Mouse (Mus musculus) lung, embryonic 16.5 days (tissue): ENCODE measurements around the gene Map3k21. TPM values are rescaled to one million over a fixed set of nuclear protein-coding genes. Genes with fewer than 3 reads are reported as not detected.

Source experiments
- ATAC-seq: fragments of 200-750 bp; cut with Nextera tagmentation; 2 replicates; pipeline ENCODE4 v1.8.0; 2017; ENCODE audit warnings: low read depth, mild to moderate bottlenecking, moderate library complexity
- H3K27ac ChIP-seq: fragments of 300-500 bp; sonication (generic); 2 replicates; pipeline ENCODE4 v1.5.1; 2014; ENCODE audit warnings: mild to moderate bottlenecking, control low read depth, low read length
- H3K27me3 ChIP-seq: fragments of 300-500 bp; sonication (generic); 2 replicates; pipeline ENCODE4 v1.6.1; 2014; ENCODE audit warnings: low read depth, low read length, mixed read lengths; ENCODE audit not compliant: control insufficient read depth, insufficient read depth
- H3K36me3 ChIP-seq: fragments of 300-500 bp; sonication (generic); 2 replicates; pipeline ENCODE4 v1.6.1; 2014; ENCODE audit warnings: low read length; ENCODE audit not compliant: control insufficient read depth, insufficient read depth
- H3K4me1 ChIP-seq: fragments of 300-500 bp; sonication (generic); replicated peaks from 2 replicates; pipeline ENCODE4 v1.6.1; 2014; ENCODE audit warnings: low read length, mixed read lengths; ENCODE audit not compliant: control insufficient read depth, insufficient read depth
- H3K4me2 ChIP-seq: fragments of 300-500 bp; sonication (generic); 2 replicates; pipeline ENCODE4 v1.6.1; 2014; ENCODE audit warnings: low read depth, low read length, control low read depth
- H3K4me3 ChIP-seq: fragments of 300-500 bp; sonication (generic); 2 replicates; pipeline ENCODE4 v1.5.1; 2014; ENCODE audit warnings: mild to moderate bottlenecking, low read length, control low read depth
- H3K9ac ChIP-seq: fragments of 300-500 bp; sonication (generic); 2 replicates; pipeline ENCODE4 v1.6.1; 2014; ENCODE audit warnings: low read length, control low read depth
- H3K9me3 ChIP-seq: fragments of 300-500 bp; sonication (generic); 2 replicates; pipeline ENCODE4 v1.6.1; 2016; ENCODE audit warnings: low read length; ENCODE audit not compliant: control insufficient read depth
- WGBS: fragments of 180-500 bp; shearing (Covaris S2); extraction: QIAGEN DNeasy Blood & Tissue Kit; methylation state at CpG from one replicate; pipeline ENCODE4 v1.1.7; 2014; 5-methylcytosine and 5-hydroxymethylcytosine counted together
- polyA plus RNA-seq: library from polyadenylated mRNA; unstranded; fragments of >200 nt; fragmentation: Nextera tagmentation; extraction: Ambion mirVana; gene quantifications from 2 replicates; pipeline ENCODE4 v1.2.1, GENCODE M21; 2015

The Map3k21 gene
- polyA plus RNA-seq, 1 experiment from 2014 or later, result 2.2 TPM

DNA sequence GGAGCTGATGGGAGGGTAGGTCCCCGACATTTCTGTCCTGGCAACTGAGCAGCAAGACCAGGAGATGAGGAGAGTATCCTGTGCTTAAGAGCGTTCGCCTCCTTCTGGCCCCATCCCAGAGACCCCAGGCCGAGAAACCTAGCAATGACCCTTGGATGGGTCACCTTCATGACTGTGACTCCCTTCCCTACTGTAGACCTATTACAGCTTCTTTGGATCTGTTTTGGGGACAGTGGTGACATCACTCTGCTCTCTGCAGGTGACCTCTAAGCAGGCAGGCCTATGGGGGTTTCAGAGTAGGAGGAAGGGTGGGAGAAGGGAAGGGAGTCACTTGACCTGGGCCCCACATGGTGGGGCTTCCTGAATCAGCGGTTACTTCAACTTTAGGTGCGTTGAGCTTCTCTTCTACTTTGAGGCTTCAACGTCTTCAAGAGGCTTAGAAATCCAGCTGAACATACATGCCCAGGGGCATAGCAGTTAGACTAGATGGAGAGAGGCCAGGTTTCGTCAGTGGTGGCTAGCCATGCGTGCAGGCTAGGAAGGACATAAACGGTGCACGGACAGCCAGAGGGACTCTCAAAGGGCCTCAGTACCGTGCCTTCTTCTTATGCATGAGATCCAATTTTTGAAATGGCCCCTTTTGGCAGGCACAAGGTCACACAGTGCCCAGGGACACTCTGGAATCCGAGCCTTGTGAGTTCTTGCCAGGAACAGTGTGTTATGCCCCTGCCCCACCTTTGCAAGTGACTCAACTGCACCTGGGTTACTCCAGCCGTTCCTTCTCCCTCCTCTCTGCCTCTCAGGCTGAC is 86.0 kb downstream of the Map3k21 start:
- Histone ChIP-seq H3K27ac (peak overlapping the region; percentile 76), H3K4me1 (peaks cover 4% of the 10 kb centered on the region), H3K4me3 (peak overlapping the region; percentile 60), H3K4me2 (peak overlapping the region; percentile 67), H3K9ac (peak overlapping the region; percentile 68), H3K27me3 (peaks cover 23% of the 10 kb centered on the region), H3K9me3 (no peaks in the 10 kb centered on the region), H3K36me3 (no peaks in the 10 kb centered on the region)
- WGBS, result 15% methylated on average over 14 of the region's 14 CpGs
- ATAC-seq, result peak; percentile 25; the same call in 1 of the 2 replicates

DNA sequence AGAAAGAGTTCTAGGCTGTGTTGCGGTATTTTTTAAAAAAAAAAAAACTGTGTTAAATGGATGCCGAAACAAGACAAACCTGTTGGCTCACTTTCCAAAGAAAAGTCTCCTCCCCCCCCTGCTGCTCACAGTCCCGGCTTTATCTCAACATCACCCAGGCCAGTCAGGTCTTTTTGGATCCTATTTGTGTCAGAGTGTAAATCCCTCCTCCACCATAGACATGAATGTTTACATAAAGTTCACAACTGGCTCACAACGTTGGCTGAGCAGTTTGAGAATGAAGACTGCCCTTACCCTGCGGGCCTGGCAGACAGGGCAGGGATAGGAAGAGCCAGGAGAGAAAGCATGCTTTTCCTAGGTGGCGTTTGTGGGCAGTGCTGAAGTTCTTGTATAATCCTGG is 86.7 kb downstream of the Map3k21 start:
- Histone ChIP-seq H3K9me3 (no peaks in the 10 kb centered on the region), H3K27me3 (peaks cover 23% of the 10 kb centered on the region), H3K4me3 (peak overlapping the region; percentile 60), H3K27ac (peak overlapping the region; percentile 76), H3K36me3 (no peaks in the 10 kb centered on the region), H3K4me2 (peak overlapping the region; percentile 67), H3K9ac (peak overlapping the region; percentile 37; the same call in 1 of the 2 replicates), H3K4me1 (peaks cover 4% of the 10 kb centered on the region)
- 17% methylated on average over 6 of the region's 6 CpGs for WGBS
- ATAC-seq, result no peak; the same call in 1 of the 2 replicates

Other genes starting within 250 kb of the Map3k21 start
- 5.3 and 6.8 TPM in 2 replicates for gene Map10, start 240.6 kb upstream of the Map3k21 start, polyA plus RNA-seq
- gene Ntpcr, start 180.5 kb upstream of the Map3k21 start, polyA plus RNA-seq, result 31.4 and 35.5 TPM in 2 replicates
- 0.21 and 0.41 TPM in 2 replicates for gene Pcnx2, start 12.1 kb upstream of the Map3k21 start, polyA plus RNA-seq
- 55.9 and 59.0 TPM in 2 replicates for gene Kcnk1, start 84.7 kb downstream of the Map3k21 start, polyA plus RNA-seq